Mouse (Mus musculus): ENCODE results near the gene 4930512M02Rik. TPM values are rescaled to one million over a fixed set of nuclear protein-coding genes. Genes with fewer than 3 reads are reported as not detected.

Gene 4930512M02Rik
- total and polyA plus RNA-seq, 2 experiments = not detected

- 76% methylated on average over 4 of the region's 4 CpGs for WGBS
- no peaks in the 10 kb centered on the region for H3K27me3 ChIP-seq (ENCODE audit: control insufficient read depth, insufficient read depth, low read length)
- TF ChIP-seq CTCF (IDR thresholded peaks at IDR 0.05; ENCODE audit: low read depth, low read length) (no peak), POLR2A (IDR thresholded peaks at IDR 0.05; ENCODE audit: extremely low read depth, insufficient read depth, low read length) (no peak)
- DNase-seq (ENCODE audit: extremely low read depth, low read depth, low spot score) = no peak
- H3K36me3 ChIP-seq (ENCODE audit: control insufficient read depth, insufficient read depth, low read length) = no peaks in the 10 kb centered on the region
- H3K4me3 ChIP-seq (ENCODE audit: insufficient read depth, low read depth, low read length) = no peak overlapping the region
- no peak overlapping the region for H3K27ac ChIP-seq (replicated peaks; ENCODE audit: insufficient read depth, low read depth, low read length)
- H3K9ac ChIP-seq (ENCODE audit: low read depth, low read length) = no peak overlapping the region
- H3K4me1 ChIP-seq (ENCODE audit: control insufficient read depth, insufficient read depth, low read length) = no peaks in the 10 kb centered on the region; the same call in 1 of the 2 replicates
- H3K79me2 ChIP-seq (ENCODE audit: control insufficient read depth, insufficient read depth, low read length) = no peaks in the 10 kb centered on the region
Measured at GRCm38 (mm10) chr11:11667254-11667921, 39.8 kb upstream of the 4930512M02Rik start.

GRCm38 (mm10) chr11:11660651-11661050, 33.0 kb upstream of the 4930512M02Rik start:
- Histone ChIP-seq H3K27me3 (ENCODE audit: control insufficient read depth, insufficient read depth, low read length) (no peaks in the 10 kb centered on the region), H3K79me2 (ENCODE audit: control insufficient read depth, insufficient read depth, low read length) (no peaks in the 10 kb centered on the region), H3K4me1 (ENCODE audit: control insufficient read depth, insufficient read depth, low read length) (no peaks in the 10 kb centered on the region), H3K4me3 (ENCODE audit: insufficient read depth, low read depth, low read length) (no peak overlapping the region), H3K9ac (ENCODE audit: low read depth, low read length) (no peak overlapping the region), H3K36me3 (ENCODE audit: control insufficient read depth, insufficient read depth, low read length) (no peaks in the 10 kb centered on the region), H3K27ac (replicated peaks; ENCODE audit: insufficient read depth, low read depth, low read length) (no peak overlapping the region)
- 81% methylated on average over 4 of the region's 4 CpGs for WGBS
- TF ChIP-seq POLR2A (IDR thresholded peaks at IDR 0.05; ENCODE audit: extremely low read depth, insufficient read depth, low read length) (no peak), CTCF (IDR thresholded peaks at IDR 0.05; ENCODE audit: low read depth, low read length) (no peak)
- no peak for DNase-seq (ENCODE audit: extremely low read depth, low read depth, low spot score)

- 72% methylated on average over 4 of the region's 4 CpGs for WGBS
- Histone ChIP-seq H3K9ac (ENCODE audit: low read depth, low read length) (no peak overlapping the region), H3K27me3 (ENCODE audit: control insufficient read depth, insufficient read depth, low read length) (no peaks in the 10 kb centered on the region), H3K79me2 (ENCODE audit: control insufficient read depth, insufficient read depth, low read length) (no peaks in the 10 kb centered on the region), H3K4me3 (ENCODE audit: insufficient read depth, low read depth, low read length) (no peak overlapping the region), H3K36me3 (ENCODE audit: control insufficient read depth, insufficient read depth, low read length) (no peaks in the 10 kb centered on the region), H3K27ac (replicated peaks; ENCODE audit: insufficient read depth, low read depth, low read length) (no peak overlapping the region), H3K4me1 (ENCODE audit: control insufficient read depth, insufficient read depth, low read length) (no peaks in the 10 kb centered on the region)
- TF ChIP-seq CTCF (IDR thresholded peaks at IDR 0.05; ENCODE audit: low read depth, low read length) (no peak), POLR2A (IDR thresholded peaks at IDR 0.05; ENCODE audit: extremely low read depth, insufficient read depth, low read length) (no peak)
- DNase-seq (ENCODE audit: extremely low read depth, low read depth, low spot score) = no peak
Measured at GRCm38 (mm10) chr11:11658834-11659233, 31.2 kb upstream of the 4930512M02Rik start.

GRCm38 (mm10) chr11:11657634-11658033, 30.0 kb upstream of the 4930512M02Rik start:
- Histone ChIP-seq H3K27ac (replicated peaks; ENCODE audit: insufficient read depth, low read depth, low read length) (no peak overlapping the region), H3K79me2 (ENCODE audit: control insufficient read depth, insufficient read depth, low read length) (no peaks in the 10 kb centered on the region), H3K36me3 (ENCODE audit: control insufficient read depth, insufficient read depth, low read length) (no peaks in the 10 kb centered on the region), H3K27me3 (ENCODE audit: control insufficient read depth, insufficient read depth, low read length) (no peaks in the 10 kb centered on the region), H3K9ac (ENCODE audit: low read depth, low read length) (no peak overlapping the region), H3K4me1 (ENCODE audit: control insufficient read depth, insufficient read depth, low read length) (no peaks in the 10 kb centered on the region), H3K4me3 (ENCODE audit: insufficient read depth, low read depth, low read length) (no peak overlapping the region)
- DNase-seq (ENCODE audit: extremely low read depth, low read depth, low spot score) = no peak
- WGBS = 86% methylated on average over 4 of the region's 4 CpGs
- TF ChIP-seq CTCF (IDR thresholded peaks at IDR 0.05; ENCODE audit: low read depth, low read length) (no peak), POLR2A (IDR thresholded peaks at IDR 0.05; ENCODE audit: extremely low read depth, insufficient read depth, low read length) (no peak)

- Histone ChIP-seq H3K4me3 (ENCODE audit: insufficient read depth, low read depth, low read length) (no peak overlapping the region), H3K79me2 (ENCODE audit: control insufficient read depth, insufficient read depth, low read length) (no peaks in the 10 kb centered on the region), H3K27ac (replicated peaks; ENCODE audit: insufficient read depth, low read depth, low read length) (no peak overlapping the region), H3K27me3 (ENCODE audit: control insufficient read depth, insufficient read depth, low read length) (no peaks in the 10 kb centered on the region), H3K9ac (ENCODE audit: low read depth, low read length) (no peak overlapping the region), H3K4me1 (ENCODE audit: control insufficient read depth, insufficient read depth, low read length) (no peaks in the 10 kb centered on the region), H3K36me3 (ENCODE audit: control insufficient read depth, insufficient read depth, low read length) (no peaks in the 10 kb centered on the region)
- TF ChIP-seq POLR2A (IDR thresholded peaks at IDR 0.05; ENCODE audit: extremely low read depth, insufficient read depth, low read length) (no peak), CTCF (IDR thresholded peaks at IDR 0.05; ENCODE audit: low read depth, low read length) (no peak)
- WGBS = 68% methylated on average over 5 of the region's 5 CpGs
- DNase-seq (ENCODE audit: extremely low read depth, low read depth, low spot score) = no peak
Measured at GRCm38 (mm10) chr11:11656995-11657530, 29.4 kb upstream of the 4930512M02Rik start.

- Histone ChIP-seq H3K79me2 (ENCODE audit: control insufficient read depth, insufficient read depth, low read length) (no peaks in the 10 kb centered on the region), H3K4me1 (ENCODE audit: control insufficient read depth, insufficient read depth, low read length) (no peaks in the 10 kb centered on the region), H3K27ac (replicated peaks; ENCODE audit: insufficient read depth, low read depth, low read length) (no peak overlapping the region), H3K36me3 (ENCODE audit: control insufficient read depth, insufficient read depth, low read length) (no peaks in the 10 kb centered on the region), H3K4me3 (ENCODE audit: insufficient read depth, low read depth, low read length) (no peak overlapping the region), H3K9ac (ENCODE audit: low read depth, low read length) (no peak overlapping the region), H3K27me3 (ENCODE audit: control insufficient read depth, insufficient read depth, low read length) (no peaks in the 10 kb centered on the region)
- DNase-seq (ENCODE audit: extremely low read depth, low read depth, low spot score) = no peak
- no peak for TF ChIP-seq POLR2A (IDR thresholded peaks at IDR 0.05; ENCODE audit: extremely low read depth, insufficient read depth, low read length)
- TF ChIP-seq CTCF (IDR thresholded peaks at IDR 0.05; ENCODE audit: low read depth, low read length) = no peak
- WGBS = 79% methylated on average over 3 of the region's 3 CpGs
Measured at GRCm38 (mm10) chr11:11656388-11656787, 28.8 kb upstream of the 4930512M02Rik start.
